19 mouse cellular contexts compared by ENCODE assay signal in genomic region chr15:28062016-28062415, GRCm38 (mm10). TPM values are rescaled to one million over a fixed set of nuclear protein-coding genes. Genes with fewer than 3 reads are reported as not detected.
DNase-seq lines count a peak whose midpoint lies in the region; ATAC-seq lines count a peak whose summit lies in the region.
"Had no signal": no experiment of that assay in that cellular context is flagged by ENCODE, and none has a peak within 500 bp of the region (broad histone marks: within the 10 kb centered on the region; RNA-seq: fewer than 3 reads in every experiment).

No protein-coding gene starts in this region.

- H3K4me3 ChIP-seq in midbrain, embryonic 11.5 days (ENCODE audit: low read depth, low read length) = no peak overlapping the region
- no peak overlapping the region for H3K4me3 ChIP-seq in midbrain, embryonic 13.5 days (replicated peaks)

- H3K36me3 ChIP-seq in midbrain, embryonic 11.5 days (ENCODE audit: control insufficient read depth, insufficient read depth, low read length) = no peaks in the 10 kb centered on the region
- H3K36me3 ChIP-seq in midbrain, embryonic 13.5 days = no peaks in the 10 kb centered on the region
- H3K36me3 ChIP-seq: G1E had no signal

- no peak overlapping the region for H3K4me2 ChIP-seq in midbrain, embryonic 11.5 days
- no peak overlapping the region for H3K4me2 ChIP-seq in midbrain, embryonic 13.5 days (replicated peaks)

- peaks cover 7% of the 10 kb centered on the region; the same call in 1 of the 2 replicates for H3K4me1 ChIP-seq in midbrain, embryonic 11.5 days (ENCODE audit: control insufficient read depth, insufficient read depth, low read length)
- H3K4me1 ChIP-seq in midbrain, embryonic 13.5 days (replicated peaks) = peaks cover 10% of the 10 kb centered on the region; the same call in 1 of the 2 replicates

- WGBS in midbrain, embryonic 11.5 days = 92% methylated on average over 3 of the region's 3 CpGs
- 98% methylated on average over 3 of the region's 3 CpGs for WGBS in midbrain, embryonic 13.5 days

- H3K27ac ChIP-seq in midbrain, embryonic 11.5 days (ENCODE audit: low read depth, low read length) = no peak overlapping the region
- no peak overlapping the region for H3K27ac ChIP-seq in midbrain, embryonic 13.5 days

- no peaks in the 10 kb centered on the region for H3K9me3 ChIP-seq in midbrain, embryonic 11.5 days (ENCODE audit: control insufficient read depth, low read length)
- H3K9me3 ChIP-seq in midbrain, embryonic 13.5 days = no peaks in the 10 kb centered on the region

- H3K9ac ChIP-seq in midbrain, embryonic 11.5 days (ENCODE audit: low read length) = no peak overlapping the region
- H3K9ac ChIP-seq in midbrain, embryonic 13.5 days (replicated peaks) = no peak overlapping the region

- no peak for ATAC-seq in midbrain, embryonic 11.5 days (ENCODE audit: low FRiP score)
- no peak for ATAC-seq in midbrain, embryonic 13.5 days
- ATAC-seq: activated CD4-positive, CD25-positive, alpha-beta regulatory T cell, adult 4 months; CD4-positive, CD25-positive, alpha-beta regulatory T cell, adult 4 months; Patski had no signal

- DNase-seq in heart, adult 11 months = peak; percentile 55
- DNase-seq in heart, adult 9 months (ENCODE audit: low spot score in 2 of 2) = no peak
- peak; percentile 64 for DNase-seq in midbrain, embryonic 11.5 days (ENCODE audit: low spot score, missing footprints)
- DNase-seq: adrenal gland, adult 2 months; adrenal gland, adult 8-10 months; adrenal gland, postnatal 10 days; adrenal gland, postnatal 14 days; adrenal gland, postnatal 25 days; adrenal gland, postnatal 36 days; B cell, adult 2 months; cerebellum, adult 11 months; cerebellum, adult 11-12 months; cerebellum, adult 18-20 months had no signal

- peaks cover 4% of the 10 kb centered on the region; the same call in 1 of the 2 replicates for H3K27me3 ChIP-seq in midbrain, embryonic 11.5 days (ENCODE audit: control insufficient read depth, insufficient read depth, low read length)
- no peaks in the 10 kb centered on the region; the same call in 1 of the 2 replicates for H3K27me3 ChIP-seq in midbrain, embryonic 13.5 days
- H3K27me3 ChIP-seq: CH12.LX, Patski had no signal

RNA-seq across cellular contexts. Expression of gene Trio, which starts 36.4 kb away (rescaled TPM):
- 32.5 and 36.2 TPM in 2 replicates for polyA plus RNA-seq in midbrain, embryonic 11.5 days (2014; fragmentation: Nextera tagmentation; extraction: Ambion mirVana)
- 37.9 and 39.7 TPM in 2 replicates for polyA plus RNA-seq in midbrain, embryonic 13.5 days (2015; fragmentation: Nextera tagmentation; extraction: Ambion mirVana)
- polyA plus RNA-seq: G1E had no signal

Comparison
In these comparisons a context has a peak if more than half of its experiments do, and no peak if none do; other contexts are left out.
1. DNase-seq: peak in heart, adult 11 months (single experiment) and midbrain, embryonic 11.5 days (single experiment); none in heart, adult 9 months (0 of 2).